In genomic region chr12:87389231-87389630, GRCm38 (mm10) we compare ENCODE assay signal across 10 mouse cellular contexts. TPM values are rescaled to one million over a fixed set of nuclear protein-coding genes. Genes with fewer than 3 reads are reported as not detected.
A peak's percentile ranks its signal among the peaks of the same experiment; 100 is the strongest.
DNase-seq lines count a peak whose midpoint lies in the region; ATAC-seq and TF ChIP-seq lines count a peak whose summit lies in the region.
"Had no signal": no experiment of that assay in that cellular context is flagged by ENCODE, and none has a peak within 500 bp of the region (broad histone marks: within the 10 kb centered on the region; RNA-seq: fewer than 3 reads in every experiment).

No protein-coding gene starts in this region.

- 61% methylated on average over 3 of the region's 3 CpGs for WGBS in hindbrain, postnatal 0 days
- 60% methylated on average over 3 of the region's 3 CpGs for WGBS in neural tube, embryonic 13.5 days

- H3K9ac ChIP-seq in hindbrain, postnatal 0 days (replicated peaks; ENCODE audit: low read length): no peak overlapping the region
- H3K9ac ChIP-seq in neural tube, embryonic 13.5 days: peak overlapping the region; percentile 70; the same call in 1 of the 2 replicates

- H3K27me3 ChIP-seq in hindbrain, postnatal 0 days (ENCODE audit: insufficient read depth, low read length): no peaks in the 10 kb centered on the region
- H3K27me3 ChIP-seq in neural tube, embryonic 13.5 days: no peaks in the 10 kb centered on the region

- H3K9me3 ChIP-seq in hindbrain, postnatal 0 days (ENCODE audit: low read length): no peaks in the 10 kb centered on the region
- no peaks in the 10 kb centered on the region for H3K9me3 ChIP-seq in neural tube, embryonic 13.5 days

- H3K4me3 ChIP-seq in layer of hippocampus, adult 2 months: peak overlapping the region; percentile 99
- H3K4me3 ChIP-seq in hindbrain, postnatal 0 days (ENCODE audit: low read length): no peak overlapping the region
- H3K4me3 ChIP-seq in neural tube, embryonic 13.5 days: peak overlapping the region; percentile 91

- peak; percentile 43 for DNase-seq in cerebellum, adult 9-10 months
- DNase-seq in cerebellum, postnatal 10 days: no peak
- no peak for DNase-seq in layer of hippocampus, adult 2 months (ENCODE audit: low spot score in 2 of 2)
- DNase-seq in layer of hippocampus, postnatal 14 days (ENCODE audit: low spot score in 2 of 2): no peak
- no peak for DNase-seq in hindbrain, postnatal 0 days (ENCODE audit: low spot score)
- no peak for DNase-seq in adrenal gland, postnatal 36 days
- DNase-seq: cerebellum, adult 11 months; gastrocnemius, postnatal 36 days had no signal

- peaks cover 14% of the 10 kb centered on the region for H3K4me1 ChIP-seq in hindbrain, postnatal 0 days (ENCODE audit: insufficient read depth, low read length)
- H3K4me1 ChIP-seq in neural tube, embryonic 13.5 days (replicated peaks): peaks cover 24% of the 10 kb centered on the region

- peak overlapping the region; percentile 50 for H3K4me2 ChIP-seq in hindbrain, postnatal 0 days (ENCODE audit: low read depth, low read length)
- peak overlapping the region; percentile 56 for H3K4me2 ChIP-seq in neural tube, embryonic 13.5 days

- H3K27ac ChIP-seq in layer of hippocampus, adult 2 months: peak overlapping the region; percentile 90; the same call in 1 of the 2 replicates
- H3K27ac ChIP-seq in hindbrain, postnatal 0 days: 0 out of 2 replicates have a peak overlapping the region, but pooled peaks have one; percentile 13
- no peak overlapping the region for H3K27ac ChIP-seq in neural tube, embryonic 13.5 days (replicated peaks)

- no peaks in the 10 kb centered on the region for H3K36me3 ChIP-seq in hindbrain, postnatal 0 days (ENCODE audit: insufficient read depth, low read length)
- no peaks in the 10 kb centered on the region for H3K36me3 ChIP-seq in neural tube, embryonic 13.5 days

- no peak for ATAC-seq in hindbrain, postnatal 0 days
- ATAC-seq in neural tube, embryonic 13.5 days (ENCODE audit: low read depth): no peak
- ATAC-seq in frontal cortex, adult (ENCODE audit: low TSS enrichment): no peak

- TF ChIP-seq CTCF in layer of hippocampus, adult 2 months (conservative IDR thresholded peaks at IDR 0.05): no peak
- no peak for TF ChIP-seq CTCF in hindbrain, postnatal 0 days (IDR thresholded peaks at IDR 0.05; ENCODE audit: low read depth)

RNA-seq across cellular contexts. Expression of gene Sptlc2, which starts 1.1 kb away (rescaled TPM):
- 10 to 100 TPM; 26.0 to 33.8 TPM for total RNA-seq in layer of hippocampus, adult 2 months (2021)
- total RNA-seq in layer of hippocampus, postnatal 14 days (2021): 10 to 100 TPM; 50.3 to 60.5 TPM
- total RNA-seq in hindbrain, postnatal 0 days (2014; rRNA removed): 32.8 and 38.0 TPM in 2 replicates
- 86.9 and 88.7 TPM in 2 replicates for polyA plus RNA-seq in hindbrain, postnatal 0 days (2015; fragmentation: Nextera tagmentation; extraction: Ambion mirVana)
- 63.9 and 65.1 TPM in 2 replicates for polyA plus RNA-seq in neural tube, embryonic 13.5 days (2015; fragmentation: Nextera tagmentation; extraction: Ambion mirVana)
- 100 to 1,000 TPM; 190 to 286 TPM for total RNA-seq in adrenal gland, postnatal 36 days (2021)

RNA-seq across cellular contexts. Expression of gene Slirp, which starts 54.5 kb away (rescaled TPM):
- total RNA-seq in layer of hippocampus, adult 2 months (2021): 100 to 1,000 TPM in 1 of 2 experiments, 10 to 100 TPM in 1; 92.6 to 101 TPM
- total RNA-seq in layer of hippocampus, postnatal 14 days (2021): 10 to 100 TPM; 87.3 to 94.3 TPM
- 84.2 and 159 TPM in 2 replicates for total RNA-seq in hindbrain, postnatal 0 days (2014; rRNA removed)
- polyA plus RNA-seq in hindbrain, postnatal 0 days (2015; fragmentation: Nextera tagmentation; extraction: Ambion mirVana): 215 and 224 TPM in 2 replicates
- 293 and 311 TPM in 2 replicates for polyA plus RNA-seq in neural tube, embryonic 13.5 days (2015; fragmentation: Nextera tagmentation; extraction: Ambion mirVana)
- total RNA-seq in adrenal gland, postnatal 36 days (2021): 100 to 1,000 TPM; 155 to 160 TPM

RNA-seq across cellular contexts. Expression of gene Alkbh1, which starts 54.6 kb away (rescaled TPM):
- total RNA-seq in layer of hippocampus, adult 2 months (2021): 10 to 100 TPM; 18.1 to 18.6 TPM
- 10 to 100 TPM; 16.7 to 18.5 TPM for total RNA-seq in layer of hippocampus, postnatal 14 days (2021)
- 23.0 and 25.8 TPM in 2 replicates for total RNA-seq in hindbrain, postnatal 0 days (2014; rRNA removed)
- 41.3 and 41.9 TPM in 2 replicates for polyA plus RNA-seq in hindbrain, postnatal 0 days (2015; fragmentation: Nextera tagmentation; extraction: Ambion mirVana)
- 41.7 and 43.9 TPM in 2 replicates for polyA plus RNA-seq in neural tube, embryonic 13.5 days (2015; fragmentation: Nextera tagmentation; extraction: Ambion mirVana)
- 10 to 100 TPM; 21.5 to 24.2 TPM for total RNA-seq in adrenal gland, postnatal 36 days (2021)
